Mouse (Mus musculus) frontal cortex, postnatal 14 days (tissue): ENCODE measurements at regions not wholly inside any gene's neighbourhood (a gene's known extent, or its start where the extent isn't known, plus 50 kb on each side); places are given as distances from the start of the nearest gene placed in this dataset.

ENCODE experiments used
- DNase-seq, 2 experiments: peaks; one replicate each; pipeline ENCODE4 v3.0.0; 2022; ENCODE audit warnings: low spot score in 2 of 2

- DNase-seq, result no peak
These were observed 2319.2 kb upstream of the Gm7489 start for GRCm38 (mm10) chr15:51565543-51565942.

DNA sequence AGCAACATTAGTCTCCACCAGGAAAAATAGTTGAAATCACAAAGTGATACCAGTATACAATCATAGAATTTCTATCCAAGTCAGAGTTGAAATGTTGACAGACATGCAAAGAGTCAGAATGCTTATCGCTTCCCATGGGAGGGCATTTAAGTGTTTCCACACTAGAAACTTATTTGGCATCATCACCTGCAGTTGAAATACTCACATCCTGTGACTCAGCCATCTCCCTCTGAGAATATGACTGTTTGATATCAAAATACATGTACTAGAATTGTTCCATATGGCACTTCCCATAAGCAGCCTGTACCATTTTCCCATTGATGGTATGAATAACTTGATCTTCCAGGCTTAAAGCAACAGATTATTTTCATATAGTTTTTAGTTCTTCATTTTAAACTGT, 2314.1 kb upstream of the Gm7489 start:
- DNase-seq, result no peak

- no peak for DNase-seq
These were observed 2310.1 kb upstream of the Gm7489 start for GRCm38 (mm10) chr15:51574538-51575105.

- DNase-seq, result no peak
These were observed 2301.1 kb upstream of the Gm7489 start for GRCm38 (mm10) chr15:51583636-51584035.

DNA sequence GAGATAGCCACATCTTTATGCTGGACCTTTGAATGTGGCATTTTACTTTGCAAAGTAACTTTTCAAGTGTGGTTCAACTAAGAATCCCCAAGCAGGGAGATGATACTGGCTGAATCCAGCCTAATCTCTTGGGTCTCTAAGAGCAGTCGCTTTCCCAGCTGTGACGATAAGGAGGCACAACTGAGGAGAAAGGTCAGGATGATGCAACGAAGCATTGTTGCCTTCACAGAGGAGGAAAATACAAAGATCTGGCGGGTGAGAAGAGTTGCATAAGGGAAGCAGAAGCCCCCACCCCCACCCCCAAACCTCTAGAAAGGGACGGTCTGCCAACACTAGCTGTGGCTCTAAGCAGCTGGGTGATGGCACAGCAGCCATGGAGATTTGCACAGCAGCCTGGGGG, 2298.6 kb upstream of the Gm7489 start:
- DNase-seq, result no peak

- DNase-seq, result no peak
These were observed 2293.2 kb upstream of the Gm7489 start for GRCm38 (mm10) chr15:51591406-51592068.

GRCm38 (mm10) chr15:51592069-51592435, 2292.7 kb upstream of the Gm7489 start:
- DNase-seq, result no peak

DNA sequence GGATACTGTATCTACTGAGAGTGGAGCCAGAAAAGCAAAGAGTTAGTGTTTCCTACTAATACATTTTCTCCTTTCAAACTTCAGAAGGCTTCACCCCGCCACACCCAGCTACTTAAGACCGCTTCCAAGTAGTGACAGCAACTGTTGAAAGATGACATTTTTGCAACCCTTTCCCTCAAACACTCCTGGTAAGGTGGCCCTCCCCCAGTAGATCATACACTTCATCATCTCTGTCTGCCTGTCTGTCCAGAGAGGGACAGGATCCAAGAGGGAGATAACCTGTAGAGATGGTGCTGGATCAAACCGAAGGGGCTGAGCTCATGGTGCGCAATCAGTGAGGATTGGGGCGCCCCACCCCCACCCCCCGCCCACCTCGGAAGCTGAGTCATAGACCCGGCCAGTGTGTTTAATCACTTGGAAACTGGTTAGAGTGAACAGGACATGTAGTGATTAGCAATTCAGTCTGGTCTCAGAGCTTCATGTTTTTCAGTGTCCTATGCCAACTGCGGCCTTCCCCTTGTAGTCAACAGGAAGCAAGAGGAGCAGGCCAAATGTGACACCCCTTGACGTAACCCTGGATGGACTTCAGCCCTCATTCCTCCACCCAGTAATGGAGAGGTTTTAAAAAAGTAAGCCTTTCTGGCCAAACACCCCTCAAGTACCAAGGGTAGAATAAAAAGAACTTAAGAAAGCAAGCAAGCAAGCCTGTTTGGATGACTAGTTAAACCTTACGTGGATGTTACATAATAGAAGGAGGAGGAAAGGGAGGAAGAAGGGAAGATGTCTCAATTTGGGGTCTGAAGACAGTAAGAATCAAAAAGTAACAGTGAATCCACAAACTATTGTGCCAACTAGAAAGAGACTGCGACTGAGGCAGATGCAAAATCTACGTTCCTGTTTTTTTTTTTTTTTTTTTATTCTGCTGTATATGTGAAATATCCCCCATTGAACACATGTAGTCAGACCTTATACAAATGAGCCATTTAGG, 2291.9 kb upstream of the Gm7489 start:
- DNase-seq, result no peak

GRCm38 (mm10) chr15:51594060-51594459, 2290.6 kb upstream of the Gm7489 start:
- no peak for DNase-seq

DNA sequence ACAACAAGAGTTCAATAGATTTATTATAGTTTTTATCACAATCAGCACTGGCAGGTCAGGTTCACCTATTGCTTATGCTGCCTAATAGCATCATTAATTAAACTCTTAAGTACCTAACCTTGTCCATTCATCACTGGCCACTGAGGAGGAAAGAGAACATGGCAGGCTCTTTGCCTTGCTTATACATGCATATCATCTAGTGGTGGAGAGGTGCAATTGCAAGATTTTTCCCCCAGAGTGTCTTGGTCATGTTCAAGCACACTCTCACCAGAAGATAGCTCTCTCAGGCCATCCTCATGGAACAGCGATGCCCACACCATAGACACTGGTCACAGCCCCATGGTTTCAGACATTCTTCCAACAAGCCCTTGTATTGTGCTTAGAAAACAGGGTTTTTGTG, 2289.1 kb upstream of the Gm7489 start:
- no peak for DNase-seq

GRCm38 (mm10) chr15:51597841-51598240, 2286.9 kb upstream of the Gm7489 start:
- DNase-seq, result no peak

DNA sequence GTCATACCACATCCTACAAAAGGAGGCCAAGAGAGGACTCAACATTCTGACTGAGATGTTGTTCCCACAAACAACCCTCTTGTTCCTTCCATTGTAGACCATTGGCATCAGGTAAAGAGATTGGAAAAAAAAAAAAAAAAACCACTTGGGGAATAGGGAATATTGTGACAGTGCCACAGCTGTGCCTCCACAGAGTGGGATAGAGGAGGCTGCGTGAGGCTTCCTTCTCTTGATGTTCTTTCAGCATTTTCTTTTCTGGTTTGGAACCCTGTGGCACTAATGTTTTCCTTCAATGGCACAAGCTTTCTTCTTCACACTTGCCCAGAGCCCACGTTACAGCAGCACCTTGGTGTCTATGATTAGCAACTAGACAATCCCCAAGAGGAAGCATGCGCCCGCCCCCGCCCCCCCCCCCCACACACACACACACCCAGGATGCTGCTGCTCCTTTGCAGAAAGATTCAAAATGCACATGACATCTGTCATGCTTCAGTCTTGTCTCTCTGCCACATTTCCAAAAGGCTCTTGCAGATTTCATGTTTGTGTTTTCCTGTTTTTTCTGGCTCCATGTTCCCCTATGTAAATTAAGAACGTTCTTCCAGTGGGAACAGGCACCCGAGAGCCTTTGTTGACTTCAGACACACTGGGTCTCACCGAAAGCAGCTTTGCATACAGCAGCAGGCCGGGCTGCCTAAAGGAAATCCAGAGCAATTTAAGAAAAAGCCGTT, 2283.4 kb upstream of the Gm7489 start:
- DNase-seq, result no peak

DNA sequence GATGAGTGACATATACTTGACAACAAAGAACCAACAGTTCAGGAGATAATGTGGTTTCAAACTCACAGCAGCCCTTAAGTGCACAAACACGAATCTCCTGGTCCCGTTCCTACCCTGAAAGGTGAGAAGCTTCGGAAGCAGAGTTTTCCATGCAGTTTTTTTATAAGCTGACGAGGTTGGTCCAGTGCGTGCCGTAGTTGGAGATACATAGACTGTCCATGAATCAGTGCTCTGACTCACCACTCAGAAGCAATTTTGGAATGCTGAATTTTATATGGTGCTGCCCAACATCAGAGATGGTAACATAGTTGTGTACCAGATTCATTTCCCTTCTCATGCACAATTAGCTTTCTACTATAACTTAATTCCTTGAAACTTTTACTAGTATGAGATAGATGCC, 2263.3 kb upstream of the Gm7489 start:
- DNase-seq, result no peak

- no peak for DNase-seq
These were observed 2257.2 kb upstream of the Gm7489 start for GRCm38 (mm10) chr15:51627463-51627862.

GRCm38 (mm10) chr15:51628518-51628917, 2256.2 kb upstream of the Gm7489 start:
- no peak for DNase-seq

DNA sequence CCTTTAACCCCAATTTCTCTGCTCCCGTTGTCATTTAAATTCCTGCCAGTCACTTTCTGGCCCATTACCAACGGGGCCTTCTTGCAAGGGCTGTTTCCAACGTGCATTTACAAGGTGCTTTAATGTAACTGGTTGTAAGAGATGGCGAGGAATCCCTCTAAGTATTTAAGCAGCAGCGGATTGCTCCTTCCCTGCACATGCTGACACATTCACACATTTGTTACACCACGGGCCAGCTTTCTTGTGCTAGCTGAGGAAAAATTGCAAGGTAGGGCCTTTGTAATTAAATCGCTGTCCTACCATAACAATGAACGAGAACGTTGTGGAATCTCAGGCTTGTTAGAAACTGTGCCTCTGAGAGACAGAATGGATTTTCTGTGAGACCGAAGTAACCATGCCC, 2252.8 kb upstream of the Gm7489 start:
- DNase-seq, result no peak

DNA sequence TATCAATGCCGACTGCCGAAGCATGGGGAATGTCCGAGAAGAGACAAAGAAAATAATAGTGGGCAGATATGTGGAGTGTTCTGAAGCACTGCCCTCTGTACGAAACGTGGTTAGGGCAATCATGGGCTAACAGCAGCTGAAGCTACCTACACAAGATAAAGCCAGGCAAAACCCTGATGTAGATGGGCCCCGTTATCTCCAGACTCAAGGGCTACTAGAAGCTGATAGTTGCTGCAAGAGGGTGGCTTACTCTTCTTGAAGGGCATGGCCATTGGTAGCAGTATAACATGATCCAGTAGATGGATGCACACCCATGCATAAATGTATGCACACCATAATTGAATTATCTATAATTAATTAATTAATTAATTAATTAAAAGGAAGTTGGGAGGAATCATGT, 2251.6 kb upstream of the Gm7489 start:
- DNase-seq, result no peak

GRCm38 (mm10) chr15:51634726-51635125, 2250.0 kb upstream of the Gm7489 start:
- DNase-seq, result no peak

- DNase-seq, result no peak
These were observed 2249.4 kb upstream of the Gm7489 start for GRCm38 (mm10) chr15:51635129-51635920.

GRCm38 (mm10) chr15:51637570-51637969, 2247.1 kb upstream of the Gm7489 start:
- DNase-seq, result no peak

DNA sequence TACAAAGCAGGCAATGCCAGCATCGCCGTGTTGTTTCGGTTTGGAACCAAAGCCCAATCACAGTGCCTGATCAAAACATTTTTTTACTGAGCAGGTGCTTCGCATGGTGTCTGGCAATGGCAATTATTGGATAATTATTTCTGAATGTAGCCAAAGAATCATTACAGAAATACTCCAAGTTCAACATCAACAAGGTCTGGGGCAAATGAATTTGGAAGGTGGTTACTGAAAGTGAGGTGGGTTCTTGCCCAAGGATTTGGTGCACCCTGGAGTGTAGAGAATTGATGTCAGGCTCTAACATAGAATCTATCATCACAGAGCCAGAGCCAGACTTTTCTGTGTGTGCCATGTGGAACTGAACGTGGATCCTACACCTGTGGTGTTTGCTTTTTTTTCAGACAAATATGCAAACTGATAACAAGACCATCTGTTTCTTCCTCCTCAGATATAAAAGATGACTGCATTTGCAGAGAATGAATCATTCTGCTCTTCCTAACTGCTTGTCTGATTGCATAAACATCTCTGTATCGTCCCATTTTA, 2240.9 kb upstream of the Gm7489 start:
- no peak for DNase-seq
